Mouse (Mus musculus) NIH3T3 (cell line): ENCODE measurements around the gene Gm12216.

Experiments used
- DNase-seq: peaks from one replicate; pipeline ENCODE4 v3.0.0-alpha.2; 2012; ENCODE audit warnings: low read depth

Gene Gm12216

GRCm38 (mm10) chr11:53770125-53770791 lies 88.8 kb downstream of the Gm12216 start:
- DNase-seq = peak; percentile 84

GRCm38 (mm10) chr11:53769760-53770124 lies 89.3 kb downstream of the Gm12216 start, which contains the start of gene Irf1:
Gene Irf1 (plus strand): TSS chr11:53770014.
- DNase-seq = peak; percentile 98

- DNase-seq = no peak
These were observed 89.9 kb downstream of the Gm12216 start for GRCm38 (mm10) chr11:53769185-53769576.

- no peak for DNase-seq
These were observed 90.5 kb downstream of the Gm12216 start for GRCm38 (mm10) chr11:53768422-53769184.

DNA sequence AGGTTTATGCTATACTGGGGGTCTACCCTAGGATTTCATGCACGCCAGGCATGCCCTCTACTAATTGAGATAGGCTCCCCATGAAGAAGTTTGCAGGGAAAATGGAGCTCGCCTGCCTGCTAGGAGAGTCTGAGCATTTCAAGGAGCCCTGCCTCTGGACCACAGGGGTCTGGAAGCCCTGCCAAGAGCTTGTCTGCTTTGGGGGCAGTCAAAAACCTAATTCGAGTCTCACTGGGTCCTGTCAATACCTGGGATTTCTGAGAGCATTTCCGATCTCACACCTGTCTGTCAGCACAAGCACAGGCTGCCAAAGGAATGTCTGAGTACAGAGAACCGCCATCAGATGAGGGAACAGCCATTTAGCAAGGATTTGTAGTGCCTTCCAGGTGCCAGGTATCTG lies 94.5 kb downstream of the Gm12216 start:
- no peak for DNase-seq

DNA sequence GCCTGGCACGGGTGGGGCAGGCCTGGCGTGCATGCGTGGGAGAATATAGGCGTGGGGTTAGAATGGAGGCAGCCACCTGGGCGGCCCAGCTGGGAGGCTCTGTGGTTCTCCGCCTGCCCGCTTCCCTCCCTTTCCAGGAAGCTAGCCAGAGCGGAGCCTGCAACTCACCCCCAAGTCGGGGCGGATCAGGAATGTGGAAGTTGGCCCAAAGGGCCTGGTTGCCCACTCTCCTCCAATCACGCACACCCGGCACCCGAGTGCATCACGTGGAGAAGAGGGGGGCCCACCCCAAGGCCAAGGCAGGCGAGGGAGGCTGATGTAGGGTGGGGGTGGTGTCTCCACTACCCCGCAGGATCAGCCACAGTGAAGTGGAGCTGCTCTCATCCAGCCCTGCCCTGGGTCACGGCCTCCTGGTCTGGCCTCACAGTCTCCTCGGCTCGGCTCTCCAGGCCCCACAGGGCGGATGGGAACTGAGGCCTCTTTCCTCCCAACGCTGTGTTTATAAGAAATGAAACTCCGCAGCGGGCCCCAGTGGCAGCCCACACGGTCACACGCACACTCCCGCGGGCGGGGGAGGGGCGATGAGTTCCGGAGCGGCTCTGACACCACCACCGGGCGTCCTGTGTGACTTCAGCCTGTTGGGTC lies 95.4 kb downstream of the Gm12216 start:
- DNase-seq = peak; percentile 96

DNA sequence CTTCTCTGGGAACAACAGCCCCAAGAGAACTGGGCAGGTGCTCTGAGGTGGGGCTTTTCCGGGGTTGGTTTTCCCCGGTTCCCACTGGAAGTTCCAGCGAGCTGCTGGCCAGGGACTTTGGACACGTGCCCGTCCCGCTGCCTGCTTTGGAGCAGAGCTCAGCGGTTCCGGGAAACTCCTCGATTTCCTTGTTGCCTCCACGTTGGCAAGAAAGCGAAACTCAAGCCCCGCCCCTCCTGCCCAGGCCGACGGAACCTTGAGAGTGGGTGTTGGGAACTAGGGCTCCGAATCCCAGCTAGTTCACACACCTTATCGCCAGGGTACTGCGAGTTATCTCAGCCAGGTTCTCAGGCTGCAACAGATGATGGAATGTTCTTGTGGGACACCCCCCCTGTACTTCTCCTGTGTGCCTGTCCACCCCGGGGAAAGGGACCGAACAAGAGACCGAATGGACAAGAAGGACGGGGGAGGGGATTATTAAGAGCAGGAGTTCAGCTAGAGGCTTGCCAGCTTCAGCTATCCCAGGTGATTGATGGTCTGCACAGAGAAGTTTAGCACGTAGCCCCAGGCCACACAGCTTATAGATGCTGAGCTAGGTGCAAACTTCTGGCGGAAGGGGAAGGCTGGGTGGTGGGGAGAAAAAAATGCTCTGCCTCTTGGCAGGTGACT lies 96.1 kb downstream of the Gm12216 start:
- peak; percentile 83 for DNase-seq

- DNase-seq = no peak
These were observed 96.6 kb downstream of the Gm12216 start for GRCm38 (mm10) chr11:53762426-53762825.

DNA sequence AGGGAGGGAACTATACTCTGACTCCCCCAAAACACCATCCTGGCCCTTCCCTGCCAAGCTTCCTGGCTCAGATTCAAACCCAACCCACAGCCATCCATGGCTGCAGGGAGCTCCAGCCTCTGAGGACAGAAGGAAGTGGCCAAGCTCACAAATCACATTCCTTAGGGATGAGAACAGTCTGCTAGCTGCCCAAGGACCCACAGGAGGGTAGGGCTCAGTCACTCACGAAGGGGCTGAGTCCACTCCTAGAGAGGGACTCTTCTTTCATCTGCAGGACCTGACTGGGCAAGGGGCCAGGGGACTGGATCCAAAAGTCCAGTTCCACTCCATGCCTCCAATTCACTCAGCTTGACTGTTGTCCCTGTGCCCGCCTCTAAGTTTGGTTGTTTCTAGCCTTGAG lies 97.2 kb downstream of the Gm12216 start:
- peak; percentile 86 for DNase-seq

DNA sequence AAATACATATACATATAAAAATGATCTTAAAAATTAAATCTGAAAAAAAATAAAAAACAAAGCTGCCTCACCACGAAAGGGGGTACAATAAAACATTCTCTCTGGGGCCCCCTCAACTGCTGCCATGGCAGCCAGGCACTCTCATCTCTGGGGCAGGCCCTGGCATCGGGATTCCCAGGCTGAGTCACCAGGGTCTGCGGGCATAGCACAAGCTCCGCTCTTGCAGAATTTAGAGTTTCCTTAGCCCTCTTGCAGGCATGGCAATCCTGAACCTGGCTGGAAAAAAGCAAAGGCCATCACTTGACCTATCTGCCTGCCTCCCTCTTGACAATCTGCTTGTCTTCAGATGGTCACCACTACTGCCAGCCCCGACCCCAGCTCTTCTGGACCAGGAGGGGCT lies 97.8 kb downstream of the Gm12216 start:
- no peak for DNase-seq

GRCm38 (mm10) chr11:53759545-53760406 lies 99.3 kb downstream of the Gm12216 start:
- no peak for DNase-seq

DNA sequence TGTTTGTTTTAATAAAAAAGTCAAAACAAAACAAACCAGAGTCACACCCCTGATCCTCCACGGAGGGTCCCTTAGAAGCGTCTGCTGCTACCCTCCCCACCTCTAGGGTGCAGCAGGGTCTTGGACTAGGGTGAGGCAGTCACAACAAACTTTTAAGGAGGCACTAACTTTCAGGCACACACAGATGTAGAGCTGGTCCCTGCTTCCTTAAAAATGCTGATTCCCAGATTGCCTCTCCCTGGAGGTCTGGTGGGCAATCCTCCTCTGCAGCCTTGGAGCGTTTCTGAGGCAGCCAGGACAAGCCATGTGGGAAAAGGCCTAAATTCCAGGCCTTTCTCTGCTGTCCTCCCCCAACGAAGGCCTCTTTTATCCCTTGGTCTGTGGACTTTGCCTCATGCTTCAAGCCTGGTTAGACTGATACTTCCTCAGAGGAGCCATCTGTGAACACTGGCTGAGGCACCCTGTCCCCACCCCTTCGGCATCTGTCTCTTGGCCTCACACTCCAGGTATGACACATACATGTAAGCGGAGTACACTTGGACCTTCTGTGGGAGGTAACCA lies 100.2 kb downstream of the Gm12216 start:
- peak; percentile 61 for DNase-seq

- peak; percentile 58 for DNase-seq
These were observed 101.0 kb downstream of the Gm12216 start for GRCm38 (mm10) chr11:53758033-53758432.

- no peak for DNase-seq
These were observed 101.4 kb downstream of the Gm12216 start for GRCm38 (mm10) chr11:53757612-53758011.

- DNase-seq = peak; percentile 75
These were observed 104.0 kb downstream of the Gm12216 start for GRCm38 (mm10) chr11:53755011-53755595.

DNA sequence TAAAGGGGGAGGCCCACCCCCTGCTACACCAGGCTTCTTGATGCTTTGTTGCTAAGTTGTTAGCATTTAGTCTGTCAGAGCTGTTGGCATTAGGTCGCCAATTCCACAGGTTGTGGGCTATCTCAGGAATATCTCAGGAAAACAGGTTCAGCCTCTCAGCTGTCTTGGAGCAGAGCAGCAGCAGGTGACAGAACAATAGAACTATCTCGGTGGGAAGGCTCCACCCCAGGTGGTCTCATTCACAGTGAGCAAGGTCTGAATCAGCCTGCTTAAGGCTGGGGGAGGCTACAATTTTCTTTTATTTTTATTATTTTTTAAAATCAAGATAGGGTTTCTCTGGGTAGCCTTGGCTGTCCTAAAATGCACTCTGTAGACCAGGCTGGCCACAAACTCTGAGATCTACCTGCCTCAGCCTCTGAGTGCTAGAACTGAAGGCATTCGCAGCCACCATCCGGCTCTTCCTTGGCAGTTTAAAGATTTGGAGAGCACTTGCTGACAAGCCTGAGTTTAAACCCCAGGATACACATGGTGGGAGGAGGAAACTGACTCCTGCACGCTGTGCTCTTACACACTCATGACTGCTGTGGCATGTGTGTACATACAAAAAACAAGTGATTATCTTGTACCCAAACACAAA lies 109.2 kb downstream of the Gm12216 start:
- DNase-seq = no peak

DNA sequence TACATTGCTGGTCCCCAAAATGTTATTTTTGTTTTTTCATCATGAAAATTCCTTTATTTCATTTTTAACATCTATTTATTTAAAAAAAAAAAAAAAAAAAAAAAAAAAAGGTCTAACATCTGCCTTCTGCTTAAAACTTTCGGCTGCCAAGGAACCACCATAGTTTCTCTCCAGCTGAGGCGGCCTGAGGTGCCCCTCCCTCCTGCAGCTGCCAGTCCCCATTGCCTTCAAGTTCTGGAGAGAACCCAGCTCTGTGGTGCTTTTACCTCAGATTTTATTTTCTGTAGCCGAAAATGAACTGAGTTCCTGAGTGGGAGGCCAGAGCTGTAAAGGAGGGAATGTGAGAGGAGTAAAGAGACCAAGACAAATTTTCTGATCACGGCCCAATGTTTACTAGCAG lies 109.8 kb downstream of the Gm12216 start:
- DNase-seq = no peak

DNA sequence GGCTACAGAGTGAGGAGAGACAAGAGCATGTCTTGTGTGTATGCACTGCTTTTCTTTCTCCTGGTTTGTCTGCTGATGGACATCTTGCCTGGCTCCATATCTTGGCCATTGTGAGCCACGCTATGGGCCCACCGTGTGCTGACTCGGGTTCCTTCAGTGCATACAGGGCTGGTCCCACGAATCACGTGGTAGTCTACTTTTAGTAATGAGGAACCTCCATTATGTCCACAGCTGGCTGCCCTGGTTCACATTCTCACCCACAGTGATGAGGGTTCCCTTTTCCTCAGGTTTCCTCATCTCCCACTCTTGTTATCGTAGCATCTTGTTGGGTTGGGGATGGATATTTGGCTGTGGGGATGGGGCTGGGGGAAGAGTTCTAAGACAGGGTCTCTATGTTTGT lies 110.4 kb downstream of the Gm12216 start:
- DNase-seq = no peak

DNA sequence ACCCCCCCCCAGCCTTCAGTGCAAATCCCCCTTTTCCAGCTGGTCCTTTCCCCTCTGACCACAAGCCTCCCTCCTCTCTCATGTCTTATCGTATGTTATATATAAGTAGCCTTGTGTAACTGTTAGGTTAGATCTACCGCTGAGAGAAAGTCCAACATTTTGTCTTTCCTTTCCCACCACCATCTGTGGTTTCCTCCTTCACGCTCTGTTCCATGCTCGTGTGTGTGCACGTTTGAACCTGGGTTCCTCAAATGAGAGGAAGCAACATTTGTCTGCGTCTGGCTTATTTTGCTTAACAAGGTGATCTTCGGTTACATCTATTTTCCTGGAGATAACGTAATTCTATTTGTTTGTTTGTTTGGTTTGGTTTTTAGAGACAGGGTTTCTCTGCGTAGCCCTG lies 111.1 kb downstream of the Gm12216 start:
- DNase-seq = no peak

GRCm38 (mm10) chr11:53745260-53745659 lies 113.8 kb downstream of the Gm12216 start:
- no peak for DNase-seq
